Mouse (Mus musculus): ENCODE results near the gene Grb10.

Grb10 gene

DNA sequence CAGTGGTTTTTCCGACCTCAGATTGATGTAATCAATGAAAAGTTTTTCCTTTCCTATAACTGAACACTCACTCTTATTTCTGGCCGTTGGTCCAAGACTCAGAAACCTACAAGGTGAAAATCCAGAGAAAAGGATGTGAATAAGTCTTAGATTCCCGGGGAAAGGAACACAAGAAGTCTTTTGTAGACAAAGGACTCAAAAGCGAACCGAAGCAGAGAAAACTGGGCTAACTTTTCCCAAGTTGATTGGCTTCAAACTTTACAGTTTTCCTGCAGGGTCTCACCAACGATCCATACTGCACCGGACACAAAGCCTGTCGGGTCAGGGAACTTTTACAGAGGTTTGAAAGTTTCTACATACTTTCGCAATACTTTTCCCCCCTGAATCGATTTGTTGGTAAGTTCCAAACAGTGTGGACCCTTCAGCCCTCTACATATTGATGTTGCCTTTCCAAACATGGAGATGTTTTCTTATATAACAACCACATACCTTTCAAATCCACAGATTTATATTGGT lies at the start of gene Grb10:
Grb10 (minus strand) TSS at position 214 of the 516 bp plus-strand sequence.
- DNase-seq, result no peak

DNA sequence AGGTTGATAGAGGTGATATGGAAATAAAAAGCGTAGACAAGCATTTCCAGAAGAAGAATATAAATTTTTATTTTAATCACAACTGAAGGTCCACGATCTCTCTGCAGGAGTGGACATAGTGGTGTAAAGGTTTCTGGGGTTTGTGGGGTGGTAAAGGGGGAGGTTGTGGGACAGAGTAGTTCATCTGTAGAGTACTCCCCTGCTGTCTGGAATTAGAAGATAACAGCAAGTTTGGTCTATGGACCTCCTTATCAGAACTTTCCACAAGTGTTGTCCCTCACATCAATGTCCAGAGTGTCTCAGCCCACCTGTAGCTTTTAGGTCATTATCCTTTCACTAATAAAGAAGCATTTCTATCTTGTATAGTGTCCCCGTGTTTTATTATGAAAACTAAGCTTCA lies 43.2 kb upstream of the Grb10 start:
- no peak for DNase-seq

DNA sequence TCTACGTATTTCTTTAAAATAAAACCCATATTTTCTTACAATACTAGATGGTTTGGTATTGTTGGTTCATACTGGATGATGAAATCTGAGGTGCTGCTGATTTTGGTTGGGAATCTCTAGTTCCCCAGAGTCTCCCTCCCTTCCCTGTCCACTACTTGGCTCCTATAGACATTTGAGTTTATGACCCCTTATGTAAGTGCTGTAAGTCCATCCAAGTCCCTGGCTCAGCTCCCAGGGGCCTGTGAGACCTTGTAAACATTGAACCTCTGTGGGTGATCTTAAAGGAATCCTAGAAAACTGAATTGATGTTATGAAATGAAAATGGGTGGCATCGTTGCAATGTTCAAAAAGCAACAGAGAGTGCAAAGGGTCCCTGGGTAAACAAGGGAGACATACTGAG lies 40.7 kb upstream of the Grb10 start:
- DNase-seq, result no peak

DNA sequence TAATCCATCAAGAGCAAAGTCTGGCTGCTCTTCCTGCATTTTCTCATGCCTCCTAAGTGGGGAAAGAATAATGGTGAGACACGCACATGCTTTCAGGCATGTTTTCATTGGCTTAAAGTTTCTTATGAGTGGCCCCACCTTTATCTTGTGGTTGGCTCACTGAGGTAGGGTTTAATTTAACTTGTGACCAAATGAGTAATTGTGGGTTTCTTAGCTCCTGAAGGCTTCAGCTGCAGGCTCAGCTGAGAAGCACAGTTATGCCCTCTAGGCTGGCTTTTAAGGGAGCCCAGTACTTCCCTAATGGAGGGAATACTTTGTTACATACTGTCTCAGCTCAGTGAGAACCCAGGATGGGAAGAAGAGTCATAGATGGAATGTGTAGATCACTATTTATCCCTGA lies 37.0 kb upstream of the Grb10 start:
- no peak for DNase-seq

DNA sequence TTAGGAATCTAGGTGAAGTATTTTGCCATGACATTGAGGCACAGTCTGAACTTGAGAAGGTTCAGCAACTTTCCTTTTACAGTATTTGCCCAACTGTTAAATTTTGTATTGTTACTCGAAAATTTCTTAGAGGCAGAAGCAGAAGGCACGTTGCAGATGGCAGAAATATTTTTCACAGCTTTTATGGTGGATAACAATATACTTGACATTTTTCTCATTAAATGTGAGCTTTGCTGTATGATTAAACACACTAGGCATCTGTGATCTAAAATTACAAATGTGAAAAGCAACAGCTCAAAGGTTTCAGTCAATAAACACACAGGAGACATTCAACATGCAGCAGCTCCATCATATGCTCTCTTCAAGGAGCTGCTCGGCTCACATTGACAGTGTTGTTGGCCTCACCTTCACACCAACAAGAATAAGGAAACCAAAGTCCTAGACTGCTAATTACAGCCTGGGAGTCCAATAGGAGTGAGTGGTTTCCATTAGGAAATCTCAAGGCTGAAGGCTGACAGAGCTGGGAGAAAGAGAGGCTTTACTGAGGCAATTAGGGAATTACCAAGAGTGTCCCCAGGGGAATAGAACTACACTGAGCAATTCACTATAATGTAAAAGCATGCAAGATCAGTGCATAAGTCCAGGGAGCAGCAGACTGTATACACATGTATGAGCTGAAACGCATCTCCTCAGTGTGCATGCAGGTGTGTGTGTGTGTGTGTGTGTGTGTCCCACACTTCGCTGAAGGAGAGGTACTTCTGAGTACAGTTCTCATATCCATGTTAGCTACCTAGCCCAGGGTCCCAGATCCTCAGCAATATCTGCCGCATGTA lies 35.1 kb upstream of the Grb10 start:
- DNase-seq, result no peak

DNA sequence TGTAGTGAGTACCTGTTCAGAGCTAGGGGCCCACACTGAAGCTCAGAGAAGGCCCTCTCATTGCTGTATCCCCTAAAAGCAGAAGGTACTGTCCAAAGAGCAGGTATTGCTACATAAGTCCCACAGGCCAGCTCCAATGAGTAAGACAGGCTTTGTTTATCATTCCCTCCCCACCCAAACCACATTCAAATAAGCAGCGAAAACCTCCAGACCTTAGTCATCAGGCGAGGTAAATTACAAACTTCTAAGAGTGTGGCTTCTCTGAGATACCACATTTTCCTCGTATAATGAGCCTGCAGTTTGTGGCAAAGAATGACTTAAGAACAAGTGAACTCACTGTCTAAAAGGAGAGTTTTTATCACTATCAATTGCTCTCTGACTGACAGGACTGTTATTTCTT lies 33.8 kb upstream of the Grb10 start:
- no peak for DNase-seq

DNA sequence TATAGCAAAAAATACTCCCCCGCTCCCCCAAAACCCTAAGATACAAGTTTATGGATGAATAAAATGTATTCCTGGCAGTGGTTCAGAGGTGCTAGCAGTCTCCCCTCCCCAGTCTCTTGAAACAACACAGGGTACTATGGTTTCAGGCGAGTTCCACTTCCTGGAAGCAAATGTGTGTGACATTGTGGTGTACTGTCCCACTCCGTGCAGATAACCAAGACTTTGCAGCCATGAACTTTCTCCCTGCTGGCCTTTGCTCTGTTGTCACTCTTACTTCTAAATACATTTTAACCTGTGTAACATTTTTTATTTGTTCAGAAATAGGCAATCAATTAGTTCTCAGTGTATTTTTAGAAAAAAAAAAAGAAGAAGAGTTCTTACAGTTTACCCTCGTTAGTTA lies 20.5 kb upstream of the Grb10 start:
- no peak for DNase-seq

DNA sequence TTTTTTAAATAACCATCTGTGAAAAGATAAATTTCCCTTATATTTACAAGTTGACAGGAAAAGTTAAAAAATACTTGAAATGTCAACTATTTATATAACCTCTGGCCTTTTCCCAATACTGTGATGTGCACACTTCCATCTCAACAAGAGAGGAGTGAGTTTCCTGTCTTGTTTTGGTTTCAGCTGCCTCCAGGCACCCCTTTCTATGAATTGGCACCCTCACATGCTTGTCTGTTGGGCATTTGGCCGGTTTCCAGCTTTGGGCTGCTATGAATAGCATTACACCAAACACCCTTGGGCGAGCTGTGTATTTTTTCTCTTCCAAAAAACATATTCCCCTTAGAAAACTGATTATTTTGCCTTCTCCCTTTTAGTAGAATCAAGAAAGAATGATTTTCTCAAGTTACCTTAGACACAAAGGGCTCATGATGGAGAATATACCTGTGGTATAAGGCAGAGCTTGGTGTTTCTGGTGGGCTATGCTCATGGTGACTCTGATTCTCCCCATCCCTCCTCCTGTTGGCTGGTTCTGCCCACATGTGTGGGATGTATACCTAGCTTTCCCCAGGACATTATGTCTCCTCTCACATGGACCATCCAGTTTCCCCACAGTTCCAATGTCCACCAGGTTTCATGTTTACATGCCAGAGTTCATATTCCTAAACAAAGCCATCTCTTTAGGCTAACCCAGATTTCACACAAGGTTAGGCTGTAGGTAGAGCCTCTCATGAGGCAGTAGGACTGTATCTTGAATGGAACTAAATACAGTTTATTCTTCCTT lies 10.3 kb upstream of the Grb10 start:
- DNase-seq, result peak; percentile 71 to 73

DNA sequence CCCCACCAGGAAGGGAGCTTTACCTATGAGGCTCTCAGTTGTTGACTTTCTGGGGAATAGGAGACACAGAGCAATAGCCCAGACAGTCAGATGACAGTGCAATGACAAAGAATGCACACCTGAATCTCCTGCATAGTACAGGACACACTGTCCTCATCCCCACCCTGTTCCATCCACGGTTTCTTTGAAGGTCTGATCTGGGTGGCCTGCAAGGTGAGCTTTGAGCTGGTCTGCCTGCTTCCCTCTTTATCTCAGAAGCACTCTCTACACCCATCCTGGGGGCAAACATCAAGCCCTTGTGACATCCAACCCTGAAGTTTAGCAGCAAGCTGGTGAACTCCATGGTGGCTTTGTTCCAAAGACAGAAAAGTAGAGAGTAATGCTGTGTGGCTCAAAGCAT lies 9.7 kb upstream of the Grb10 start:
- DNase-seq, result no peak

DNA sequence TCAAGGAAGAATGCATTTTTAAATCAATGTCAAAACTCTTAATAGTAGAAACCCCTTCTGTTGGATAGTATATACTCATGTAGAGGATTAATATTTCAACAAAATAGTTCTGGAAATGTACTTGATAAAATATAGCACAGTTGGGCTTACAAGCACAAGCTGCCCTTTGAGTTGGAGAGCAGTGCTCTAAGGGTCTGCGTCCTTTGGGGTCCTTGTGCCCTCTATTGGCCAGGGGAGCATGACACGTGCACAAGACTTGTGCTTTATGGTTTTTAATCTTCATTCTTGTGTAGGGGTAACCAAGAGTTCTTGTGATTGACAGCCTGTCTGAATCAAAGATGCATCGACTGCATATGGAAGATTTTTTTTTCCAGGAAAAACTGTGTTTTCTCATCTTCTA lies 5.8 kb upstream of the Grb10 start:
- DNase-seq, result no peak

DNA sequence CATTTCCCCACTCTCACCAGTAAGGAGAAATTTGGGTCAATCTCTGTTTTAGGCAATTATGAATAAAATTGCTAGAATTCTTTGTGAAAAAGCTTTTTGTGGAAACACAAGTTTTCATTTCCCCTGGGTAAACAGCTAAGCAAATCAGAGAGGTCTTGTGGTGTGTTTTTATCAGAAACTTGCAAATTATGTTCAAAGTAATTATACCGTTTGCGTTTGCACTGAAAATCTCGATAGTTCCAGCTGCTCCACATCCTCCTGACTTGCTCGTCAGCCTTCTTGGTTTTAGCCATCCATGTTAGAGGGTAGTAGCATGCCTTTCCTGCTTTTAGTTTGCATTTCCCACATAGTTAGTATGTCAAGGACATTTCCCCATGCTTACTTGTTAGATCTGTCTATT lies 3.3 kb upstream of the Grb10 start:
- no peak for DNase-seq

DNA sequence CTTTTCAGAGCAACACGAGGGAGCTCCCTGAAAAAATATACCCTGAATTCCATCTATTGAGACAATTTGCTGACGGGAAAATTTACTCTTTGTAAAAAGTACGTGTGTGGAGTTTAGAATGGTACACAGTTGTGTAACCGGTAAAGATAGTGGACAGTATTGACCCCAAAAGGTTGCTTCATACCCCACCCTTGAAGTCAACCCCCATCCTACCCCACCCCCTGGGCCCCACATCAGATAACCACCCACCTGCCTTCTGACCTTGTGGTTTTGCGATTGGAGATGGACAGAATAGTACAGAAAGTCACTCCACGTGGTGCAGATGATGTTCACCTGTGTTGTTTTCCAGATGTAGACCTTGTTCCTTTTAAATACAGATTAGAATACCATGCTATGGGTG lies 2.9 kb upstream of the Grb10 start:
- DNase-seq, result no peak

DNA sequence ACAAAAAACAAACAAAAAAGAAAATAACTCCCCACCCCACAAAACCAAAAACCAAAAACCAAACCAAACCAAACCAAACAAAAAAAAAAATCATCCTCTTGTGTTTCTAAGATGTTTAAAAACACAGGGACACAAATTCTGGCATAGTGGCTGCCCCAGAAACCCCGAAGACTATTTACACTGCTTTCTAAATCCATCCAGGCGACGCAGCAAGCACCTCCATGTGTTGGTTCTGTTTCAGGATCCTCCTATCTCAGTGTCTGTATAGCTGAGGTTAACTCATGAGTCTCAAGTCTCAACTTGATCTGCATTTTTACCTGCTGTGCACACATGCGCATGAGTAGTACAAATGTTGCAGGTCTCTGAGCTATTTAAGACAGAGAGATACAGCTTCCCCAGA lies 1.9 kb upstream of the Grb10 start:
- no peak for DNase-seq

DNA sequence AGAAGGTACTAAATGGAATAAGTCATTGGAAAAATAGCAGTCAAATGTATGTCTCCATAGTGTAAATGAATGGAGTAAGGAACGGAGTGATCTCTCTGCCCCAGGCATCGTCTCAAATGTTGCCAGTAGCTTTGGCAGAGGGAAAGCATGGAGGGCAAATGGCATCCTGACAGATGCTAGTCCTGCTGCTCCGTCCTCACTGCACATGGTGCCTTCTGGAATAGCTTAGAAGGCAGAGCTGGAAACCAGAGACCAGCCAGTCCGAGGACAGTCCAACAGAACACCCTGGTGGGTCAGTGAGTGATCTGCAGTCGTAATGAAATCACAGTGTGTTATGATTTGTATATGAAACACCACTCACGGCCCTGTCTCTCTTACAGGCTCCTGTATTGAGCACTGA lies 1.3 kb upstream of the Grb10 start:
- peak; percentile 70 to 78 for DNase-seq

DNA sequence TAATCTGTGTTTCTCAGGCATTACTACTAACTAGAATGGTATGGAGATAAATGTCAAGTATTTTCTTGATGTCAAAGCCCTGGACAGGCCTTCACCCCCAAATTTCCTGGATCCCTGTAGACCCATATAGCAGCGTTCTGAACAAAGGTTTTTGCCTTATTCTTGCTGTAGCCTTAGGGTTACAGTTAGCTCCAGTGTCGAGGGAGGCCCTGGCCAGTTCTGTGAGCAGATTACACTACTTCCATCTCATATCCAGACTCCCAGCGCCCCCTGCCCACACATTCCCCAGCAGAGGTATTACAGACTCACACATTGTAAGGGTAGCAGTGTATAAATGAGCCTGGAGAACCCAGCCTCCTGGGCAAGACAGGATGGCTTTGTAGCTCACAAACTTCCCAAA lies 615 bp upstream of the Grb10 start:
- peak; percentile 24 to 28 for DNase-seq

DNA sequence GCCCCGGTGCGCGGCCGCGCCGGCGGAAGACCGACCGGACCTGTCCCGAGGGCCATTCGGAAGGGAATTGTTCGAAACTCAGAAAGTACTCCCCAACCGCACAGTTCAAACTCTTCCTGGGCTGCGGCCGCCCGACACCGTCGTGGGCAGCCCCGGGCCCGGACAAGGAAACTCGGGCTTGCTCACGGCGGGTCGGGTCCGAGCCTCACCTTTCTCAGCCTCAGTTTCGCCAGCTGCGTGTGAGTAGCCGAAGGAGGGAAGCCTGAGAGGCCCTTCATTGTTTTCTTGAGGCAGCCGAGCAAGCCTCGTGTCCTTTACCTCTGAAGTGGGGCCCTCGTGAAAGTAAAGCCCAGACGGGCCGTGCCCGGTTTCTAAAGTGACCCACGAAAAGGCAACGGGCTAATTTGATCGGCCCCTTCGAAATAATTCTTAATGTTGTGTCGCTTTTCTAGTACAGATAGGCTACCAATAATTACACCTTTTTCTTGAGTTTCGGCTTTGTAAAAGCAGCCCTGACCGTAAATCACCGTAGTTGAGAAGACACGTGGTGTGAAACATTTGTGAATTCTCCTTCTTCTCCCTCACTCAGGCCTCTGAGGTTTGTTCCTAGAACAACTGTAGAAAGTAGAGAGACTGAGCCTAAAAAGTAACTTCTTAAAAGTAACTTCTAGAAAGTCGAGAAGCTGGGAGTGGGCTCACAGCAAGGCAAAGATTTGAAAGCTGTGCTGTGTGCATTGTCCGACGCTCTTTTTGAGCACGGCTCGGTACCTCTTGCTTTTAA lies 604 bp downstream of the Grb10 start:
- no peak for DNase-seq

DNA sequence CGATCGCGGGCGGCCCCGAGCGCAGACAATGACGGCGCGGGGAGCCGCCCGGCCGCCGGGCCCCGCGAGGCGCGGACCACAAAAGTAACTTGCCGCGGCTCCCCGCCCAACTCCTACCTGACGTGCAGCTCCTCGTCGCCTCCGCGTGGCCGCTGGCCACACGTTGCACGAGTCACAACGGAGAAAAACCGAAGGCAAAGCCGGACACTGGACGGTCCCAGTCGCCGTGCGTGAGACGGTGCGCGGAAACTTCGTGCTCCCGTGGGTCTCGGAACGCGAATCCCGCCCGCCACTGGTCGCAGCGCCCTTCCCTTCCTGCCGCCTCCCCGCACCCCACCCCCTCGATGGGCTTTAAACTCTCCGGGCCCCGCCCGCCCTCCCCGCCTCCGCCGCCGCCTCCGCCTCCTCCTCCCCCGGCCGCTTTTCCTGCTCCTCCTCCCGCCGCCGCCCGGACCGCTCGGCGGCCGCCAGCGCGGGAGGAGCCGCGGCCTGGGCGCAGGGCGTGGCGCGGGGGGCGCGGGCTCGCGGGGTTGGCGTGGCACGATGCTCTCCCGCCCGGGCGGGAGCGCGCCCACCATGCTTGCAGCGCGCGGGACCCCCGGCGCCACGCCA lies 1.3 kb downstream of the Grb10 start:
- peak in 1 of 2 experiments; percentile 25 for DNase-seq

DNA sequence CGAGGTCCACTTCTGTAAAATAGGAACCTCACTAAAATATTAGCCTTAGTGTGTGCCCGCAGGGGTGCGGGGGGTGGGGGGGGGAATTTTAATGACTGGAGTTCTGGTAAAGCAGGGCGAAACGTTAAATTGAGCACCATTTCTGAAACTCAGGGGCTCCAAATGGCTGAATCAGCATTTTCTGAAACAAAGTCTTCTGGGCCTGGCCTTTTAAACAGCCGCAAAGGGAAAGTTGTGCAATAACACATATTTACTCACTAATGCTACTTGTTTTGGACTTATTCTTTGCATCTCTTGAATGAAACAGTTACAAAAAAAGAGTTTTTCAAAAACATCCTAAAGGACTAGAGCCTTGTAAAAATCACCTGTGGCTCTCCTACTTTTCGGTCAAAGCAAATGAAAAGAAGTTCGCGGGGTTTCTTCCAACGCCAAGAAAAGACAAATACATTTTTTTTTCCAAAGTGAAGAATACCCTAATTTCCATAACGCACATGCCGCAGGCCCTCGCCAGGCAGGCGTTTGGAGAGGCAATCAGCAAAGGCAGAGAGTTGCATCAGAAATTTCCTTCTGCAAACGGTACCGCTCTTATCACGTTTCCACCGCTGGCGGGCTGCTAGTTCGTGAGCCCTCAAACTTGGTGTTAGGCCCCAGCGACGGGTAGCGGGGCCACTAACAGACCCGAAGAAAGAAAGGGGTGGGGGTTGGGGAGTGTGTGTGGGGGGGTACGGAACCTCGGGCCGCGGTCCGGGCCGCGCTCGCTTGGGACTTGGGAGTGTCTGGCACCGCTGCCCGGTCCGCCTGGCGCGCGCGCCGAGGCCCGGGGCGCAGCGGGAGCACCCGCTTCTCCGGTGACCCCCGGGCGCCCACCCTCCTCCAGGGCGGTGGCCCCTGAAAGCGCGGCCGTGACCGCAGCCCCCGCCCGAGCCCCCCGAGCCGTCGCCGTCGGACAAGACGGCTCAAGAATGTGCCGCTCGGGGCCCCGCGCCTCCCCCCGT lies 2.3 kb downstream of the Grb10 start:
- DNase-seq, result no peak

DNA sequence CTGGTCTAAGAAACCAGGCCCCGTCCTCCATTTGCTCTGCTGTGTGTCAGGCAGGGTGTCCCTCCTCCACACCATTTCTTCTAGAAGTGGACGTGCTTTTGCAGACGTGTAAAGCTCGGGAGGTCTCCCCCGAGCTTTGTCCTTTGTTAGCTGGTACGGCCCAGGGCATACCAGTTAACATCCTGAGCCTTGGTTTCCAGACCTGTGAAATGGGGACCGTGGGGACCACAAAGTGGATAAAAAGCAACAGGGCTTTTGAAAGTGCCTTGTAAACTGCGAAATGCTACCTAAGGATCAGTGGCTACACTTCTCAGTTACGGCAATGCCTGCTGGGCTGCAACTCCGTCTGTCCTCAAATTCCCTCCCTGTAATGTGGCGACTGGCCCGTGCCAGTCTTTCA lies 3.2 kb downstream of the Grb10 start:
- DNase-seq, result no peak

DNA sequence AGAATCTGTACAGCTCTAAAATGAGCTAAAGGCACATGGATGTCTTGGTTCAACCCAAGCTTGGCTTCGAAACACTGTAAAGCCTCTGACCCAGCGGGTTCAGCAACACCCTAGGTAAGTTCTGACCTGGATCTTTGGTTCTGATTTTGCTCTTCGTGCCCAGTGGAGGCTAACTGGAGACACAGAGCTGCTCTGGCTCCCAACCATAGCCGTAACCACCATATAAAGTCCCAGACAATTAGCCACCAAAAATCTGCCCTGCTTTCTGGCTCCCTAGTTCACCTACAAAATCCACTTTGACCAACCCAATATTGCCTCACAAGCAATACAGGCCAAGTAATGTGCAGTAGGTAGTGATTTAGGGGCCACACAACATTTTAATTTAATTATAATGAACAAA lies 3.7 kb downstream of the Grb10 start:
- DNase-seq, result no peak

DNA sequence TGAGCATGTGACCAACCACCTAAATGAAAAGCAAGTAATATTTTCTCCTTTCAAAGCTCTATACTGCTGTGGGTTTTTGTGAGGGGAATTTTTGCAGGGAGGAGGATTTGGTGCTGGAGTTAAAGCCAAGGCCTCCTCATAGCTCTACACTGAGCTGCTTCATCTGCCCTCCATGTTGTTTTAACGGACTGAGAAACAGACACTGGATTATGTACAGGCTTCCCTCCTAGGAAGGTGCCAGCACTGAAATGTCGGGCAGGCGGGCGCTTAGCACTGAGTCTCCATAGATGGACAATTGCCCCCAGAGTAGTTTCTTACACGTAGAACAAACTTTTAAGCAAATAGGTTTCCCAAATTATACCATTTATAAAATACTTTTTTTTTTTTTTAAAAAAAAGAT lies 4.1 kb downstream of the Grb10 start:
- no peak for DNase-seq

DNA sequence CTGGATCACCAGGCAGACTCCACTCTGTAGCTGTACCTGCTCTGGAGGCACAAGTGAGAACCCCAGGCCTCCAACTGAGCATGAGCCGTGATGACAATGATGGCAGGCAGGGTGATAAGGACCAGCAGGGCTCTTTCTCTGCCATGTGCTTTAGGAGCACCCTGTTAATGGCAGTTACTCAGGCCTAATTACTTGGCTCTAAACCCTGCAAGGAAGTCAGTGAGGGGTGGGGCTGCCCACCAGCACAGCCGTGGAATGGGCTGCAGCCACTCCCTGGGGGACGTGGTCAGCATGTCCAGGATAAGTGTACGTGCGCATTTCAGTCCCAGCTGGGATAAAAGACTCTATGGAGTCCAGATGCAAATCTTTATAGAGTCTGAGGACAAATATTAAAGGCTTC lies 5.7 kb downstream of the Grb10 start:
- no peak for DNase-seq
